7 mouse cellular contexts compared by ENCODE assay signal in genomic region chr9:108304716-108305115, GRCm38 (mm10). TPM values are rescaled to one million over a fixed set of nuclear protein-coding genes. Genes with fewer than 3 reads are reported as not detected.
DNase-seq lines count a peak whose midpoint lies in the region; ATAC-seq and TF ChIP-seq lines count a peak whose summit lies in the region.

No protein-coding gene starts in this region.

- H3K27ac ChIP-seq in heart, embryonic 13.5 days (replicated peaks), result peak overlapping the region; percentile 100
- peak overlapping the region; percentile 99 for H3K27ac ChIP-seq in liver, embryonic 14.5 days

- H3K9ac ChIP-seq in heart, embryonic 13.5 days, result peak overlapping the region; percentile 95
- peak overlapping the region; percentile 89 for H3K9ac ChIP-seq in liver, embryonic 14.5 days (replicated peaks)

- TF ChIP-seq EP300 in liver, embryonic 14.5 days (IDR thresholded peaks at IDR 0.05; ENCODE audit: low read depth), result no peak

- peaks cover 37% of the 10 kb centered on the region for H3K4me1 ChIP-seq in heart, embryonic 13.5 days
- peaks cover 22% of the 10 kb centered on the region in 2 experiments for H3K4me1 ChIP-seq in liver, embryonic 14.5 days (replicated peaks; ENCODE audit: control insufficient read depth in 2 of 2, insufficient read depth in 2 of 2, low read length in 1 of 2)

- WGBS in heart, embryonic 13.5 days, result 38% methylated on average over 4 of the region's 4 CpGs
- WGBS in liver, embryonic 14.5 days (ENCODE audit: insufficient replicate concordance), result 25% methylated on average over 4 of the region's 4 CpGs

- peak; percentile 4 for DNase-seq in retina, postnatal 1 day
- DNase-seq in retina, embryonic 14.5 days (ENCODE audit: low spot score), result no peak
- DNase-seq in liver, embryonic 14.5 days (ENCODE audit: low read depth in 3 of 3, low spot score in 3 of 3), result no peak
- DNase-seq in frontal cortex, postnatal 10 days (ENCODE audit: low spot score in 2 of 2), result no peak
- no peak for DNase-seq in thymus, postnatal 14 days
- DNase-seq in left cerebral cortex, adult 11 months (ENCODE audit: low spot score), result no peak

- peaks cover 33% of the 10 kb centered on the region for H3K36me3 ChIP-seq in heart, embryonic 13.5 days
- peaks cover 7% of the 10 kb centered on the region for H3K36me3 ChIP-seq in liver, embryonic 14.5 days (replicated peaks; ENCODE audit: control insufficient read depth, insufficient read depth, low read depth)

- H3K9me3 ChIP-seq in heart, embryonic 13.5 days, result no peaks in the 10 kb centered on the region
- no peaks in the 10 kb centered on the region for H3K9me3 ChIP-seq in liver, embryonic 14.5 days (ENCODE audit: control insufficient read depth, low read length)

- H3K4me2 ChIP-seq in heart, embryonic 13.5 days, result peak overlapping the region; percentile 86
- peak overlapping the region; percentile 91 for H3K4me2 ChIP-seq in liver, embryonic 14.5 days (ENCODE audit: low read depth)

- no peak for TF ChIP-seq CTCF in liver, embryonic 14.5 days (IDR thresholded peaks at IDR 0.05; ENCODE audit: low read depth)

- H3K27me3 ChIP-seq in heart, embryonic 13.5 days (replicated peaks), result no peaks in the 10 kb centered on the region
- H3K27me3 ChIP-seq in liver, embryonic 14.5 days (ENCODE audit: control insufficient read depth, insufficient read depth, low read length), result no peaks in the 10 kb centered on the region

- peak overlapping the region; percentile 77 for H3K4me3 ChIP-seq in heart, embryonic 13.5 days
- H3K4me3 ChIP-seq in liver, embryonic 14.5 days (ENCODE audit: insufficient read depth in 1 of 2, low read depth in 2 of 2, low read length in 2 of 2), result peak overlapping the region; percentile 78 to 99; a peak in 3 of 4 replicates

- no peak for ATAC-seq in heart, embryonic 13.5 days (ENCODE audit: extremely low read depth, insufficient number of reproducible peaks, low FRiP score, low TSS enrichment)
- ATAC-seq in liver, embryonic 14.5 days (ENCODE audit: insufficient read depth), result no peak

RNA-seq across cellular contexts. Expression of gene Rhoa, which starts 1.2 kb away (rescaled TPM):
- 332 and 341 TPM in 2 replicates for polyA plus RNA-seq in heart, embryonic 13.5 days (2015; fragmentation: Nextera tagmentation; extraction: Ambion mirVana)
- polyA plus RNA-seq in liver, embryonic 14.5 days (2012; rRNA removed), result 62.5 and 76.4 TPM in 2 replicates
- polyA plus RNA-seq in liver, embryonic 14.5 days (2014; fragmentation: Nextera tagmentation; extraction: Ambion mirVana), result 130 and 133 TPM in 2 replicates

RNA-seq across cellular contexts. Expression of gene Tcta, which starts 1.2 kb away (rescaled TPM):
- polyA plus RNA-seq in heart, embryonic 13.5 days (2015; fragmentation: Nextera tagmentation; extraction: Ambion mirVana), result 31.2 and 32.6 TPM in 2 replicates
- polyA plus RNA-seq in liver, embryonic 14.5 days (2012; rRNA removed), result 10.4 and 10.6 TPM in 2 replicates
- 10.9 and 13.2 TPM in 2 replicates for polyA plus RNA-seq in liver, embryonic 14.5 days (2014; fragmentation: Nextera tagmentation; extraction: Ambion mirVana)

RNA-seq across cellular contexts. Expression of gene Amt, which starts 8.1 kb away (rescaled TPM):
- 10.9 and 12.9 TPM in 2 replicates for polyA plus RNA-seq in heart, embryonic 13.5 days (2015; fragmentation: Nextera tagmentation; extraction: Ambion mirVana)
- 6.1 and 7.5 TPM in 2 replicates for polyA plus RNA-seq in liver, embryonic 14.5 days (2012; rRNA removed)
- polyA plus RNA-seq in liver, embryonic 14.5 days (2014; fragmentation: Nextera tagmentation; extraction: Ambion mirVana), result 7.2 and 7.7 TPM in 2 replicates

RNA-seq across cellular contexts. Expression of gene Nicn1, which starts 14.5 kb away (rescaled TPM):
- 23.6 and 24.3 TPM in 2 replicates for polyA plus RNA-seq in heart, embryonic 13.5 days (2015; fragmentation: Nextera tagmentation; extraction: Ambion mirVana)
- polyA plus RNA-seq in liver, embryonic 14.5 days (2012; rRNA removed), result 2.8 and 2.9 TPM in 2 replicates
- polyA plus RNA-seq in liver, embryonic 14.5 days (2014; fragmentation: Nextera tagmentation; extraction: Ambion mirVana), result 4.3 and 6.2 TPM in 2 replicates

RNA-seq across cellular contexts. Expression of gene Gpx1, which starts 34.0 kb away (rescaled TPM):
- polyA plus RNA-seq in heart, embryonic 13.5 days (2015; fragmentation: Nextera tagmentation; extraction: Ambion mirVana), result 825 and 854 TPM in 2 replicates
- polyA plus RNA-seq in liver, embryonic 14.5 days (2012; rRNA removed), result 3,084 and 3,741 TPM in 2 replicates
- polyA plus RNA-seq in liver, embryonic 14.5 days (2014; fragmentation: Nextera tagmentation; extraction: Ambion mirVana), result 6,910 and 6,914 TPM in 2 replicates
